ENCODE assay signal across 11 mouse cellular contexts in genomic region chr3:79947736-79948135, GRCm38 (mm10).
A peak's percentile ranks its signal among the peaks of the same experiment; 100 is the strongest.
DNase-seq lines count a peak whose midpoint lies in the region; ATAC-seq and TF ChIP-seq lines count a peak whose summit lies in the region.
"Had no signal": no experiment of that assay in that cellular context is flagged by ENCODE, and none has a peak within 500 bp of the region (broad histone marks: within the 10 kb centered on the region; RNA-seq: fewer than 3 reads in every experiment).

No protein-coding gene starts in this region.

- H3K36me3 ChIP-seq in heart, embryonic 12.5 days, result peaks cover 7% of the 10 kb centered on the region
- H3K36me3 ChIP-seq in kidney, postnatal 0 days (ENCODE audit: insufficient read depth, low read length), result no peaks in the 10 kb centered on the region
- H3K36me3 ChIP-seq in stomach, embryonic 16.5 days (ENCODE audit: control insufficient read depth, insufficient read depth, low read length), result no peaks in the 10 kb centered on the region
- no peaks in the 10 kb centered on the region for H3K36me3 ChIP-seq in hindbrain, embryonic 12.5 days
- H3K36me3 ChIP-seq: limb, embryonic 12.5 days had no signal

- no peak overlapping the region for H3K4me3 ChIP-seq in heart, embryonic 12.5 days
- no peak overlapping the region for H3K4me3 ChIP-seq in kidney, postnatal 0 days (replicated peaks; ENCODE audit: low read depth, low read length)
- H3K4me3 ChIP-seq in stomach, embryonic 16.5 days (replicated peaks; ENCODE audit: low read length), result no peak overlapping the region
- no peak overlapping the region for H3K4me3 ChIP-seq in hindbrain, embryonic 12.5 days
- H3K4me3 ChIP-seq: limb, embryonic 12.5 days had no signal

- no peaks in the 10 kb centered on the region for H3K27me3 ChIP-seq in heart, embryonic 12.5 days (replicated peaks)
- no peaks in the 10 kb centered on the region for H3K27me3 ChIP-seq in kidney, postnatal 0 days (ENCODE audit: insufficient read depth, low read length)
- no peaks in the 10 kb centered on the region for H3K27me3 ChIP-seq in stomach, embryonic 16.5 days (ENCODE audit: control insufficient read depth, insufficient read depth, low read length)
- H3K27me3 ChIP-seq in hindbrain, embryonic 12.5 days, result no peaks in the 10 kb centered on the region
- H3K27me3 ChIP-seq: limb, embryonic 12.5 days had no signal

- WGBS in heart, embryonic 12.5 days, result 35% methylated on average over 1 of the region's 1 CpGs
- 59% methylated on average over 1 of the region's 1 CpGs for WGBS in kidney, postnatal 0 days
- WGBS in stomach, embryonic 16.5 days, result 31% methylated on average over 1 of the region's 1 CpGs
- 69% methylated on average over 1 of the region's 1 CpGs for WGBS in hindbrain, embryonic 12.5 days

- DNase-seq in testis, postnatal 14 days (ENCODE audit: low spot score), result peak; percentile 7
- no peak for DNase-seq in testis, postnatal 10 days (ENCODE audit: low spot score)
- peak; percentile 52 for DNase-seq in kidney, postnatal 0 days (ENCODE audit: low spot score)
- DNase-seq in cerebellum, postnatal 14 days, result no peak
- DNase-seq: adrenal gland, postnatal 10 days; right cerebral cortex, postnatal 25 days had no signal

- H3K4me2 ChIP-seq in heart, embryonic 12.5 days, result no peak overlapping the region
- H3K4me2 ChIP-seq in kidney, postnatal 0 days (ENCODE audit: low read length), result no peak overlapping the region
- no peak overlapping the region for H3K4me2 ChIP-seq in stomach, embryonic 16.5 days (ENCODE audit: low read depth, low read length)
- H3K4me2 ChIP-seq in hindbrain, embryonic 12.5 days (replicated peaks), result no peak overlapping the region
- H3K4me2 ChIP-seq: limb, embryonic 12.5 days had no signal

- TF ChIP-seq CTCF in kidney, postnatal 0 days (IDR thresholded peaks at IDR 0.05; ENCODE audit: low read depth), result no peak

- H3K4me1 ChIP-seq in heart, embryonic 12.5 days (replicated peaks), result peaks cover 12% of the 10 kb centered on the region
- no peaks in the 10 kb centered on the region for H3K4me1 ChIP-seq in kidney, postnatal 0 days (replicated peaks; ENCODE audit: insufficient read depth, low read length)
- H3K4me1 ChIP-seq in stomach, embryonic 16.5 days (ENCODE audit: control insufficient read depth, insufficient read depth, low read length), result peaks cover 2% of the 10 kb centered on the region; the same call in 1 of the 2 replicates
- no peaks in the 10 kb centered on the region for H3K4me1 ChIP-seq in hindbrain, embryonic 12.5 days
- H3K4me1 ChIP-seq: limb, embryonic 12.5 days had no signal

- H3K9ac ChIP-seq in heart, embryonic 12.5 days, result no peak overlapping the region
- no peak overlapping the region for H3K9ac ChIP-seq in kidney, postnatal 0 days (ENCODE audit: low read depth, low read length)
- H3K9ac ChIP-seq in stomach, embryonic 16.5 days (ENCODE audit: low read length), result no peak overlapping the region
- H3K9ac ChIP-seq in hindbrain, embryonic 12.5 days, result no peak overlapping the region
- H3K9ac ChIP-seq: limb, embryonic 12.5 days had no signal

- peak overlapping the region; percentile 56; the same call in 1 of the 2 replicates for H3K27ac ChIP-seq in heart, embryonic 12.5 days (ENCODE audit: poor library complexity, severe bottlenecking)
- no peak overlapping the region for H3K27ac ChIP-seq in kidney, postnatal 0 days
- H3K27ac ChIP-seq in stomach, embryonic 16.5 days (ENCODE audit: low read length), result no peak overlapping the region
- no peak overlapping the region for H3K27ac ChIP-seq in hindbrain, embryonic 12.5 days
- H3K27ac ChIP-seq: limb, embryonic 12.5 days had no signal

- no peak for ATAC-seq in heart, embryonic 12.5 days (ENCODE audit: insufficient number of reproducible peaks, low FRiP score)
- no peak for ATAC-seq in kidney, postnatal 0 days (replicated peaks; ENCODE audit: low FRiP score, low read depth)
- peak; percentile 47; the same call in 1 of the 2 replicates for ATAC-seq in stomach, embryonic 16.5 days (ENCODE audit: insufficient read depth, low FRiP score)
- no peak for ATAC-seq in hindbrain, embryonic 12.5 days (ENCODE audit: low FRiP score)
- ATAC-seq in granulocyte monocyte progenitor cell, adult 5-6 weeks (replicated peaks; ENCODE audit: poor library complexity, severe bottlenecking), result no peak

- no peaks in the 10 kb centered on the region for H3K9me3 ChIP-seq in heart, embryonic 12.5 days (replicated peaks)
- no peaks in the 10 kb centered on the region for H3K9me3 ChIP-seq in kidney, postnatal 0 days (replicated peaks; ENCODE audit: low read length)
- H3K9me3 ChIP-seq in stomach, embryonic 16.5 days (replicated peaks; ENCODE audit: control insufficient read depth, low read length), result no peaks in the 10 kb centered on the region
- no peaks in the 10 kb centered on the region for H3K9me3 ChIP-seq in hindbrain, embryonic 12.5 days (replicated peaks)
- H3K9me3 ChIP-seq: limb, embryonic 12.5 days had no signal

Comparison
In these comparisons a context has a peak if more than half of its experiments do, and no peak if none do; other contexts are left out.
1. DNase-seq: peak in testis, postnatal 14 days (single experiment) and kidney, postnatal 0 days (single experiment); none in testis, postnatal 10 days (single experiment) and cerebellum, postnatal 14 days (0 of 2).